Mouse (Mus musculus) C2C12 (cell line): ENCODE data around the gene Rbm15. TPM values are rescaled to one million over a fixed set of nuclear protein-coding genes. Genes with fewer than 3 reads are reported as not detected.

ENCODE experiments used
- H3K27me3 ChIP-seq: one replicate; pipeline ENCODE4 v1.6.1; 2011; ENCODE audit not compliant: control insufficient read depth, insufficient read depth, insufficient read length
- H3K36me3 ChIP-seq: one replicate; pipeline ENCODE4 v1.6.1; 2011; ENCODE audit not compliant: control insufficient read depth, insufficient read depth
- H3K4me3 ChIP-seq: one replicate; pipeline ENCODE4 v1.5.1; 2011; ENCODE audit warnings: mild to moderate bottlenecking, control low read depth; ENCODE audit not compliant: poor library complexity, insufficient read depth, severe bottlenecking
- H3K79me2 ChIP-seq: one replicate; pipeline ENCODE4 v1.6.1; 2011; ENCODE audit not compliant: control insufficient read depth, insufficient read depth
- H3K79me3 ChIP-seq: one replicate; pipeline ENCODE4 v1.6.1; 2011; ENCODE audit warnings: low read depth, control low read depth
- H3ac ChIP-seq: one replicate; pipeline ENCODE3; 2011; ENCODE audit warnings: low read depth; ENCODE audit not compliant: control insufficient read depth, insufficient read length
- CEBPB ChIP-seq: IDR thresholded peaks from one replicate; pipeline ENCODE4 v1.6.1; 2011; ENCODE audit warnings: low read depth, mild to moderate bottlenecking, control low read depth, moderate library complexity
- CTCF ChIP-seq: IDR thresholded peaks from one replicate; pipeline ENCODE4 v1.5.1; 2011; ENCODE audit not compliant: control insufficient read depth, insufficient read depth, insufficient read length
- FOSL1 ChIP-seq: IDR thresholded peaks from one replicate; pipeline ENCODE4 v1.8.0; 2011; ENCODE audit warnings: mild to moderate bottlenecking, low read length; ENCODE audit not compliant: poor library complexity, insufficient read depth, severe bottlenecking
- MAX ChIP-seq: IDR thresholded peaks from one replicate; pipeline ENCODE4 v1.6.1; 2011; ENCODE audit warnings: mild to moderate bottlenecking, control low read depth
- MYOD1 ChIP-seq: IDR thresholded peaks from one replicate; pipeline ENCODE4 v1.6.1; 2011; ENCODE audit warnings: low read depth; ENCODE audit not compliant: control insufficient read depth, insufficient read length
- MYOG ChIP-seq: IDR thresholded peaks from one replicate; pipeline ENCODE4 v1.6.1; 2011; ENCODE audit not compliant: control insufficient read depth, insufficient read length; ENCODE audit errors: extremely low read depth
- USF1 ChIP-seq: IDR thresholded peaks from one replicate; pipeline ENCODE4 v1.6.1; 2011; ENCODE audit warnings: low read depth, mild to moderate bottlenecking, control low read depth, moderate library complexity
- polyA plus RNA-seq: library from polyadenylated mRNA; unstranded; fragments of >200 nt; fragmentation: generic; extraction: Trizol; gene quantifications from one replicate; pipeline ENCODE4 v1.2.1, GENCODE M21; 2012; ENCODE audit warnings: missing spikeins

Rbm15 gene
- polyA plus RNA-seq, 1 experiment: 7.2 TPM

DNA sequence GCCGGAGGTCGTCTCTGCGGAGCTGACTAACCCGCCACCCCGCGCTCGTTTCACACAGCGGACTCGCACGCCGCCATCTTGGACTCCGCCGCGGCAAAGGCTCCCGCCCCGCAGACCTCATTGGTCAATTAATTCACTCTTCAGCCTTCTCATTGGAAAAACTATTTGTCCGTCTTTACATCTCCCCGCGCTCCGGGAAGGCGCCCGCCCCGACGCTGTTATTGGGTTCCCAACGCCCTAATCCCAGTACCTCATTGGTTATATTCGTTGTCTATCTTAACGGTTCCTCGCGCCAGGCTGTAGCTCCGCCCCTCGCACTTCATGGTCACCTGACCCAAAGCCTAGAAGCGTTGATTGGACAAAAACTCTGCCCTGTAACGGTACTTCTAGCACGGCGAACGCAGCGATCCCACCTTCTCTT is 503 bp downstream of the Rbm15 start:
- TF ChIP-seq CEBPB (no peak), MYOG (no peak), USF1 (peak; percentile 98), CTCF (no peak)
- peaks cover 45% of the 10 kb centered on the region for H3K79me3 ChIP-seq
- peak overlapping the region; percentile 94 for H3ac ChIP-seq
- H3K27me3 ChIP-seq: no peaks in the 10 kb centered on the region
- peaks cover 49% of the 10 kb centered on the region for H3K79me2 ChIP-seq
- peaks cover 40% of the 10 kb centered on the region for H3K36me3 ChIP-seq
- peak overlapping the region; percentile 89 for H3K4me3 ChIP-seq

DNA sequence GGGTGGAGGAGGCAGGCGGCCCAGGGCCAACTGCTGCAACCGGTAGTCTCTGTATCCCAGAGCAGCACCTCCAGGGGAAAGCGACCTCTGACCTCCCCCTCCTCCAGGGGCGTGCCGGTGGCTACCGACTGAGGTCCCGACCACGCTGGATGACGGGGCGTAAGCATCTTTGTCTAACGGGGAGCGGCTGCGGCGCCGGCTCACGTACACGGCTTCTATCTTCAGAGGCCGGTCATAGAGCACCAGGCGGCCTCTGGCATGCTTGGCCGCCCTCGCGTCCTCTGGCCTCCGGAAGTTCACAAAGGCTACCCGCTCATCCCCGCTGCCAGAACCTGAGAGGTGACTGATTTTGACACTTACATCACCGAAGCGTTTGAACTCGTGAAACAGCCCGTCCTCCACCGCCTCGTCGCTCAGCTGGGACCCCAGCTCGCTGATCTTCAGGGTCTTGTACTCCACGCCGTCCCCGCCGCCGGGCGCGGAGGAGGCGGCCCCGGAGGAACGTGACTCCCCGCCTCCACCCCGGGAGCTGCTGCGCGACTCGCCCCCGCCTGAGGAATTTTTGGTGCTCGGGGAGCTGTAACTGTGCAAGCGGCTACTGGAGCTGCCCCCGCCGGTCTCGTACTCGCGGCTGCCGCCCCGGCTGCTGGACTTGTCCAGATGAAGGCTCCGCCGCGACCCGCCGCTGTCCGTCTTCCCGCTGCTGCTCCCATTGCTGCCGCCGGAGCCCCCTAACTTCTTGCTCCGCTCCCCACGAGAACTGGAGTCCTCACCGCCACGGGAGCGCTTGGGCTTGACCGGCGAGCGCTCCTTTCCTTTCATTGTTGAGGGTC is 1.1 kb downstream of the Rbm15 start:
- peaks cover 43% of the 10 kb centered on the region for H3K36me3 ChIP-seq
- H3ac ChIP-seq: peak overlapping the region; percentile 94
- TF ChIP-seq MAX (no peak), CTCF (no peak), MYOD1 (no peak), MYOG (no peak), USF1 (no peak), FOSL1 (no peak), CEBPB (no peak)
- peaks cover 56% of the 10 kb centered on the region for H3K79me2 ChIP-seq
- H3K4me3 ChIP-seq: peak overlapping the region; percentile 89
- H3K79me3 ChIP-seq: peaks cover 50% of the 10 kb centered on the region
- no peaks in the 10 kb centered on the region for H3K27me3 ChIP-seq

DNA sequence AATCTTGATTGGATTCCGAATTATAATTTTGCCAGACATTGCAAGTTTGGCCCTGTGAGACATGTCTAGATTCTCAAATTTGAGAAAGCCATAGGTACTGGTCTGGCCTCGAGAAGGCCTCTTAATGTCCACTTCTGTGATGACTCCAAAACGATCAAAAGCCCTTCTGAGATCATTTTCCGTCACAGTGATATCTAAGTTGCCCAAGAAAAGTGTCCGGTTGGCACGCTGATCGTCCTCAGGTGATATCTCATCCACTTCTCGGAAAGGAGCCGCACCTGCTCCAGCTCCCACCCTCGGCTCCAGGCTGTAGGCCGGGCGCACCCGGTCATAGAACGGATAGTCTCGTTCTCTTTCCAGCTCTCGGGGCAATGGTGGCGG is 1.7 kb downstream of the Rbm15 start:
- peaks cover 49% of the 10 kb centered on the region for H3K36me3 ChIP-seq
- peaks cover 62% of the 10 kb centered on the region for H3K79me2 ChIP-seq
- peak overlapping the region; percentile 89 for H3K4me3 ChIP-seq
- H3K79me3 ChIP-seq: peaks cover 57% of the 10 kb centered on the region
- peak overlapping the region; percentile 94 for H3ac ChIP-seq
- TF ChIP-seq FOSL1: no peak
- TF ChIP-seq MYOG: no peak
- no peak for TF ChIP-seq CEBPB
- no peak for TF ChIP-seq USF1
- no peak for TF ChIP-seq MYOD1
- TF ChIP-seq CTCF: no peak
- TF ChIP-seq MAX: no peak
- H3K27me3 ChIP-seq: no peaks in the 10 kb centered on the region

DNA sequence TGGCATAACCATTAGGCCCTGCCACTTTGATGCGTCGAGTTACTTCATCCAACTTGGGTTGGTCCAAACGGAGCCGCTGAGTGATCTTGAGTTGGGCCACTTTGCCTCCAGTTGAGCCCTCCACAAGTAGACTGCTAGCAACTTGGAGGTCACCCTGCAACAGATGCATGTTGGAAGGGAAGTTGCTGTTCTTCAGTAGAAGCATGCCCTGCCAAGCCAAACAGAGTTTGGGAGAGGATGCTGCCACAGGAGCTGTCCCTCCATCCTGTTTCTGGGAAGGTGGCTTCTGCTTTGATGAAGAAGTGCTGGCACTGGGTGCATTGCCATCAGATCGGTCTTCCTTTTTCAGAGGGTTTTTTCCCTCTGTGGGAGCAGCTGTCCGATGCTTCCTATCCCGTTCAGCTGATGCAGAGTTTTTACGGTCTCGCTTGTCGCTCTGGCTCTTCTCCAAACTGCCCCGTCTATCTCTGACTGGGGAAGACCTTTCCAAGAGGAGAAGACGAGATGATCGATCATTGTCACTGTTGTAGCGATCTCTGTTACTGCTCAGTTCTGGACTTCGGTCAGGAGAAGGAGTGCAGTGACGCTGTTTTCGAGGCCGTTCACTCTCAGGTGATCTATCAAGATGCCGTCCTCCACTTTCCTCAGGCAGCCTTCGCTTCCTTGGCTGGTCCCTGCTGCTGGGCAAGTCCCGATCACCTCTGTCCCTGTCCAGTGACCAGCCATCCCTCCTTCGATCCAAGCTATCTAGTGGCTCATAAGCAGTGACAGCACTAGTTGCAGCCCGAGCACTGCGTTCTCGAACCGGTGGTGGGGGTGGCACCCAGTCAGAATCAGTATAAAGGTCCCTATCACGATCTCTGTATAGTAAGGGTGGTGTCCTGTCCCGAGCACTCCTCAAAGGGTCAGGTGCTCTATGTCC is 2.7 kb downstream of the Rbm15 start:
- TF ChIP-seq MYOG (no peak), USF1 (no peak), FOSL1 (no peak), CTCF (no peak), MAX (no peak), CEBPB (no peak), MYOD1 (no peak)
- H3K36me3 ChIP-seq: peaks cover 58% of the 10 kb centered on the region
- H3K79me2 ChIP-seq: peaks cover 71% of the 10 kb centered on the region
- H3K4me3 ChIP-seq: peak overlapping the region; percentile 89
- peaks cover 66% of the 10 kb centered on the region for H3K79me3 ChIP-seq
- H3K27me3 ChIP-seq: no peaks in the 10 kb centered on the region
- H3ac ChIP-seq: peak overlapping the region; percentile 94

DNA sequence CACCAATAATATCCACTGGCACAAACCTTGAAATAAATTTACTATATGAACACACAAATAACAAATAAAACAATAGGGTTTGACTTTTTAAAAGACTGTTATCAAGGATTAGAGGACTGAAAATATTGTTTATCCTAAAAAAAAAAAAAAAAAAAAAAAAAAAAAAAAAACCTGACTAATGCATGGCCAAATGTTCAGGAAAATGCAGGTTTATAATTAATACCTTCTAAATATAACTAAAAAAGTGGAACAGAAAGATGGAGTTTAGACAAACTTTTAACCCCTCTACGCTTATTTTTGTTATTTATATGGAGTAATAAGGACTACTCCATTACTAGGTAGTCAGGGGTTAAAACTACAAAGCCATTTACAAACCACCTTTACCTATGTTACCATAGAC is 7.0 kb downstream of the Rbm15 start:
- Histone ChIP-seq H3K79me2 (peaks cover 100% of the 10 kb centered on the region), H3ac (no peak overlapping the region), H3K36me3 (peaks cover 93% of the 10 kb centered on the region), H3K79me3 (peaks cover 98% of the 10 kb centered on the region), H3K4me3 (no peak overlapping the region), H3K27me3 (no peaks in the 10 kb centered on the region)
- TF ChIP-seq FOSL1 (no peak), CTCF (no peak), USF1 (no peak), MAX (no peak), MYOD1 (no peak), MYOG (no peak), CEBPB (no peak)

DNA sequence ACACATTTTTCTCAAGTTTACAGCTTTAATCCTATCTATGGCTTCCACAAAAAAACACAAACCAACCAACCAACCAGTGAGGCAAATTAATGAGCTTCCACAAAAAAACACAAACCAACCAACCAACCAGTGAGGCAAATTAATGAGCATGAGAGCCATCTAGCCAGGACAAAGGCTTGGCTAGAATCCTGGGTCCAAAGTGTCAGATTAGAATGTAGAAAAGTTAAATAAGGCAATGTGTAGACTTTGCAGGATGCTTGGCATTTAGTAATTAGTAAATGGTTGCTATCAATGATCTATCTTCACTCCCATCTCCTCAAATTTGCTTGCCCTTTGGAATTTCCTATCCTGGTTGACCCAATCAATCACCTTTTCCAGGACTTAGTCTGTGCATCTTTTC is 11.7 kb downstream of the Rbm15 start:
- TF ChIP-seq CTCF (no peak), CEBPB (no peak), MAX (no peak), USF1 (no peak), FOSL1 (no peak)
- Histone ChIP-seq H3ac (no peak overlapping the region), H3K79me3 (peaks cover 95% of the 10 kb centered on the region), H3K36me3 (peaks cover 71% of the 10 kb centered on the region), H3K79me2 (peaks cover 100% of the 10 kb centered on the region), H3K4me3 (no peak overlapping the region), H3K27me3 (no peaks in the 10 kb centered on the region)
